Mouse (Mus musculus): ENCODE data around the gene Olfr1154. TPM values are rescaled to one million over a fixed set of nuclear protein-coding genes. Genes with fewer than 3 reads are reported as not detected.

The Olfr1154 gene
- not detected in 2 replicates for polyA plus RNA-seq (2016; fragmentation: Nextera tagmentation; extraction: Ambion mirVana)

DNA sequence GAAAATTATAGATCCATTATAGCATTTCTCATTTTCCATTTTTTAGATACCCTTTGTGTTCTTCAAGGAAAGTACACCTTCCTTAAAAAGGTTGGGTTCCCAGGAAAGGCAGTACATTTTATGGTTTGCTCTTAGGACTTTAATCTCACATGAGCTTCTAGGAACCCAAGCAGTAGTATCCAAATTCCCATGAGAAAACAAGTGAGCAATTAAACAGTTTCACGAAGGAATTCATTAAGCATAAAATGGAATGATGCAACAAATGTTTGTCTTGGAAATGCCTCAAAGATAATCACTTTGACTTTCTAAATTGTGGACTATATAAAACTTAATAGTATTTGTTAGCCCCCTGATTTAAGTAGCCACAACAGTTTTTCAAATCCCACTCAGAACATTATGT lies at the start of gene Olfr1154:
Olfr1154 (minus strand) TSS at position 101 of the 400 bp plus-strand sequence.
- WGBS: 91% methylated on average over 1 of the region's 1 CpGs
- no peak for ATAC-seq (ENCODE audit: insufficient number of reproducible peaks, insufficient read depth, low FRiP score, low TSS enrichment, low read depth)
- Histone ChIP-seq H3K27me3 (no peaks in the 10 kb centered on the region), H3K4me3 (replicated peaks) (no peak within 1 kb of the TSS), H3K9ac (replicated peaks) (no peak within 1 kb of the TSS), H3K36me3 (no peaks in the 10 kb centered on the region), H3K4me1 (replicated peaks) (no peaks in the 10 kb centered on the region), H3K4me2 (no peak within 1 kb of the TSS), H3K27ac (no peak within 1 kb of the TSS), H3K9me3 (no peaks in the 10 kb centered on the region)

DNA sequence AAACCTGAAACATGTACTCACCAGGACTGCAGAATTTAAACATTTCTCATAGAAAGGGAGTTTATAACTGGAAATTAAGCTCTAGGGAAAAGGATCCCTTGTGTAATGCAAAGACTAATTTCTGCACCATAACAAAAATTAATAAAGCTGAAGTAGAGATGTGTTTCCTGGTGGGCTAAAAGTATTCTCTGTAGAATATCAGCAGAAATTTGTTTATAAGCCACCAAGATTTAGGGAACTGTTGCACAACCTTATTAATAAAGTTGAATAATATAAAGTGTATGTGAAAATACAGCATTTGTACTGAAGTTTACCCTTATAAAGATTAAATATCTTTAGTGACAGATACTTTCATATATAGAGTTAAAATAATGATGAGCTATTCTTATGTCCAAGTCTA lies 48.0 kb upstream of the Olfr1154 start, which contains the start of gene Olfr1156:
Olfr1156 (minus strand) TSS at position 101 of the 400 bp plus-strand sequence.
- Histone ChIP-seq H3K36me3 (no peaks in the 10 kb centered on the region), H3K9ac (replicated peaks) (no peak within 1 kb of the TSS), H3K9me3 (no peaks in the 10 kb centered on the region), H3K27ac (no peak within 1 kb of the TSS), H3K4me2 (no peak within 1 kb of the TSS), H3K4me3 (replicated peaks) (no peak within 1 kb of the TSS), H3K27me3 (no peaks in the 10 kb centered on the region), H3K4me1 (replicated peaks) (no peaks in the 10 kb centered on the region)
- ATAC-seq (ENCODE audit: insufficient number of reproducible peaks, insufficient read depth, low FRiP score, low TSS enrichment, low read depth): no peak

DNA sequence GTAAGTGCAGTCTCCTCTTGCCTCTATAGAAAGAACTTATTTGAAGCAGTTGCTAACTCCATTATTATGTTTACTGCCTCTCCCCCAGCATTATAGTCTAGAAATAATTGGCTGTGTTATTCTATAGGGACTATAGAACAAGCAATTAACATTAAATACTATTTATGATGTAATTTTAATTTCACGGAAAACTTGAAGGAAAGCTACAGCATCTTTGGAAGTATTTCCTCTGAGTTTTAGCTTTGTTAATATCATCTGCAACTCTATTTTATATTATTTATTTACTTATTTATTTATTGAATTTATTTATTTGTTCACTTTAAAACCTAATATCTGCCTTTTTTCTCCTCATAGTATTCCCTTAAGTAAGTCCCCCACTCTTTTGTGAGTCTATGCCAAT lies 40.1 kb upstream of the Olfr1154 start, which contains the start of gene Olfr1155:
Olfr1155 (minus strand) TSS at position 101 of the 400 bp plus-strand sequence.
- no peak for ATAC-seq (ENCODE audit: insufficient number of reproducible peaks, insufficient read depth, low FRiP score, low TSS enrichment, low read depth)
- Histone ChIP-seq H3K9ac (replicated peaks) (no peak within 1 kb of the TSS), H3K27ac (no peak within 1 kb of the TSS), H3K4me1 (replicated peaks) (no peaks in the 10 kb centered on the region), H3K4me2 (no peak within 1 kb of the TSS), H3K4me3 (replicated peaks) (no peak within 1 kb of the TSS), H3K36me3 (no peaks in the 10 kb centered on the region), H3K27me3 (no peaks in the 10 kb centered on the region), H3K9me3 (no peaks in the 10 kb centered on the region)
- WGBS: 81% methylated on average over 1 of the region's 1 CpGs

DNA sequence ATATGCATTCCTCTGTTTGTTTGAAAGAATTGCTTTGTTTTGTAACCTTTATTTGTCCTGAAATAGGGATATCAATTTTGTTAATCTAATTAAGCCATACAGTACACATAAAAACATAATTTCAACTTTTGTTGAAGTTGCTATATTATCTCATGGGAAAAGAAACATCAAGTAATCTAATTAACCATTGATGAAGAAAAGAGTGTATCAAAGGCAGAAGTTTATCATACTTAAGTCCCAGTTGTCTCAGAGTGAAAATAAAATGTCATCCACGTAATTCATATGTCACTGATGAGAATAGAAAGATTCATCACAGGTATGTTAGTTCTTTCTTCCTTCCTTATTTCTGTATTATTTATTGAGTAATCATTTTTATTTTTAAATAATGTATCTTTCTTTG lies 10.3 kb downstream of the Olfr1154 start, which contains the start of gene Olfr1153:
Olfr1153 (plus strand) TSS at position 301 of the 400 bp plus-strand sequence.
- Histone ChIP-seq H3K27ac (no peak within 1 kb of the TSS), H3K4me2 (no peak within 1 kb of the TSS), H3K27me3 (no peaks in the 10 kb centered on the region), H3K36me3 (no peaks in the 10 kb centered on the region), H3K4me3 (replicated peaks) (no peak within 1 kb of the TSS), H3K4me1 (replicated peaks) (no peaks in the 10 kb centered on the region), H3K9me3 (no peaks in the 10 kb centered on the region), H3K9ac (replicated peaks) (no peak within 1 kb of the TSS)
- 83% methylated on average over 1 of the region's 1 CpGs for WGBS
- no peak for ATAC-seq (ENCODE audit: insufficient number of reproducible peaks, insufficient read depth, low FRiP score, low TSS enrichment, low read depth)

DNA sequence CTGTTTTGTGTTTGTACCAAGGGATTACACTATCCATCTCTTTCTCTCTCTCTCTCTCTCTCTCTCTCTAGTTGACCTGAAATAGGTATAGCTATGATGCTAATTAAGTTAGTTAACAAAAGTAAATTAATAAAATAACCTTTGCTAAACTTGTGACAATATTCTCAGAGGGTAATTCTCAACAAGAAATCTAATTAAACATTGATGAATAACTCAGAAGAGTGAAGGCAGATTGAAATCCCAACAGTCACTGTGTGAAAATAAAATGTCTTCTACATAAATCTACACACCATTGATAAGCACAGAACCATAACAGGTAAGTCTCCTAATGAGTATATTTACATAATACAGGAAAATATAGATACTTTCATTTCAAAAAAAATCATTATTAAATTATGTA lies 38.8 kb downstream of the Olfr1154 start, which contains the start of gene Olfr1152:
Olfr1152 (plus strand) TSS at position 301 of the 400 bp plus-strand sequence.
- H3K36me3 ChIP-seq: no peaks in the 10 kb centered on the region
- H3K4me1 ChIP-seq (replicated peaks): no peaks in the 10 kb centered on the region
- no peaks in the 10 kb centered on the region for H3K9me3 ChIP-seq
- no peaks in the 10 kb centered on the region for H3K27me3 ChIP-seq
- no peak within 1 kb of the TSS for H3K27ac ChIP-seq
- no peak within 1 kb of the TSS for H3K4me3 ChIP-seq (replicated peaks)
- no peak within 1 kb of the TSS for H3K9ac ChIP-seq (replicated peaks)
- ATAC-seq (ENCODE audit: insufficient number of reproducible peaks, insufficient read depth, low FRiP score, low TSS enrichment, low read depth): no peak
- H3K4me2 ChIP-seq: no peak within 1 kb of the TSS

DNA sequence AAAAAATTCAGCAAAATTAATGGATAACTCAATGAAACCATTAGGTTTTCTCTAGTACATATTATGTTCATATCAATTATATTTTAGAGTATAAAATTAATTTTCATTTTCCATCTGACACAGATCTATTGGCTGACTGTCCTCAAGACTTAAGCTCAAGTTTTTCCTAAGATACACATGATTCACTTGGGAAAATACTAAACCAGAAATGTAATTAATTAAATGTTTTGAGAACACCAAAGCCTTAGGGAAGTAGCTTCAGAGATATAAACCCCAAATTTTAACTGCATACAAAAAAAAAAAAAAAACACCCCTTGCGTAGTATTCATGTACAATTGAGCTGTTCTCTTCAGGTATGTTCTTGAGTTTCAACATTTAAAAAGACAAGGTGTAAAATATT lies 49.4 kb downstream of the Olfr1154 start, which contains the start of gene Olfr1151:
Olfr1151 (plus strand) TSS at position 301 of the 400 bp plus-strand sequence.
- no peak within 1 kb of the TSS for H3K27ac ChIP-seq
- H3K36me3 ChIP-seq: no peaks in the 10 kb centered on the region
- no peaks in the 10 kb centered on the region for H3K4me1 ChIP-seq (replicated peaks)
- H3K4me2 ChIP-seq: no peak within 1 kb of the TSS
- H3K4me3 ChIP-seq (replicated peaks): no peak within 1 kb of the TSS
- 100% methylated on average over 1 of the region's 1 CpGs for whole genome bisulfite sequencing
- ATAC-seq (ENCODE audit: insufficient number of reproducible peaks, insufficient read depth, low FRiP score, low TSS enrichment, low read depth): no peak
- H3K9me3 ChIP-seq: no peaks in the 10 kb centered on the region
- no peaks in the 10 kb centered on the region for H3K27me3 ChIP-seq
- H3K9ac ChIP-seq (replicated peaks): no peak within 1 kb of the TSS

Other genes with a start within 250 kb of the Olfr1154 start
- gene Olfr1134, start 246.7 kb downstream of the Olfr1154 start, polyA plus RNA-seq (2016; fragmentation: Nextera tagmentation; extraction: Ambion mirVana): not detected in 2 replicates
- gene Olfr1135, start 231.5 kb downstream of the Olfr1154 start, polyA plus RNA-seq (2016; fragmentation: Nextera tagmentation; extraction: Ambion mirVana): not detected in 2 replicates
- not detected in 2 replicates for gene Olfr1136, start 211.2 kb downstream of the Olfr1154 start, polyA plus RNA-seq (2016; fragmentation: Nextera tagmentation; extraction: Ambion mirVana)
- gene Olfr1137, start 192.0 kb downstream of the Olfr1154 start, polyA plus RNA-seq (2016; fragmentation: Nextera tagmentation; extraction: Ambion mirVana): not detected in 2 replicates
- gene Olfr1138, start 165.2 kb downstream of the Olfr1154 start, polyA plus RNA-seq (2016; fragmentation: Nextera tagmentation; extraction: Ambion mirVana): not detected in 2 replicates
- gene Olfr1140, start 161.4 kb downstream of the Olfr1154 start, polyA plus RNA-seq (2016; fragmentation: Nextera tagmentation; extraction: Ambion mirVana): not detected in 2 replicates
- gene Olfr1141, start 151.2 kb downstream of the Olfr1154 start, polyA plus RNA-seq (2016; fragmentation: Nextera tagmentation; extraction: Ambion mirVana): not detected in 2 replicates
- not detected in 2 replicates for gene Olfr152, start 125.7 kb downstream of the Olfr1154 start, polyA plus RNA-seq (2016; fragmentation: Nextera tagmentation; extraction: Ambion mirVana)
- not detected in 2 replicates for gene Olfr1143, start 104.6 kb downstream of the Olfr1154 start, polyA plus RNA-seq (2016; fragmentation: Nextera tagmentation; extraction: Ambion mirVana)
- gene Olfr1145, start 95.3 kb downstream of the Olfr1154 start, polyA plus RNA-seq (2016; fragmentation: Nextera tagmentation; extraction: Ambion mirVana): not detected in 2 replicates
- gene Olfr1148, start 74.6 kb downstream of the Olfr1154 start, polyA plus RNA-seq (2016; fragmentation: Nextera tagmentation; extraction: Ambion mirVana): not detected in 2 replicates
- gene Olfr1150-ps1, start 61.2 kb downstream of the Olfr1154 start, polyA plus RNA-seq (2016; fragmentation: Nextera tagmentation; extraction: Ambion mirVana): not detected in 2 replicates
- not detected in 2 replicates for gene Olfr1151, start 49.3 kb downstream of the Olfr1154 start, polyA plus RNA-seq (2016; fragmentation: Nextera tagmentation; extraction: Ambion mirVana)
- not detected in 2 replicates for gene Olfr1152, start 38.7 kb downstream of the Olfr1154 start, polyA plus RNA-seq (2016; fragmentation: Nextera tagmentation; extraction: Ambion mirVana)
- gene Olfr1153, start 10.2 kb downstream of the Olfr1154 start, polyA plus RNA-seq (2016; fragmentation: Nextera tagmentation; extraction: Ambion mirVana): not detected in 2 replicates
- not detected in 2 replicates for gene Olfr1155, start 40.0 kb upstream of the Olfr1154 start, polyA plus RNA-seq (2016; fragmentation: Nextera tagmentation; extraction: Ambion mirVana)
- not detected in 2 replicates for gene Olfr1156, start 47.9 kb upstream of the Olfr1154 start, polyA plus RNA-seq (2016; fragmentation: Nextera tagmentation; extraction: Ambion mirVana)
- not detected in 2 replicates for gene Olfr1157, start 63.1 kb upstream of the Olfr1154 start, polyA plus RNA-seq (2016; fragmentation: Nextera tagmentation; extraction: Ambion mirVana)
- gene Olfr74, start 69.5 kb upstream of the Olfr1154 start, polyA plus RNA-seq (2016; fragmentation: Nextera tagmentation; extraction: Ambion mirVana): not detected in 2 replicates
- gene Olfr1158, start 84.9 kb upstream of the Olfr1154 start, polyA plus RNA-seq (2016; fragmentation: Nextera tagmentation; extraction: Ambion mirVana): not detected in 2 replicates
- gene Olfr1160, start 103.1 kb upstream of the Olfr1154 start, polyA plus RNA-seq (2016; fragmentation: Nextera tagmentation; extraction: Ambion mirVana): not detected in 2 replicates
- not detected in 2 replicates for gene Olfr1161, start 117.6 kb upstream of the Olfr1154 start, polyA plus RNA-seq (2016; fragmentation: Nextera tagmentation; extraction: Ambion mirVana)
- gene Olfr73, start 132.5 kb upstream of the Olfr1154 start, polyA plus RNA-seq (2016; fragmentation: Nextera tagmentation; extraction: Ambion mirVana): not detected in 2 replicates
- gene Olfr1162, start 146.0 kb upstream of the Olfr1154 start, polyA plus RNA-seq (2016; fragmentation: Nextera tagmentation; extraction: Ambion mirVana): not detected in 2 replicates
- not detected in 2 replicates for gene Olfr1163, start 166.7 kb upstream of the Olfr1154 start, polyA plus RNA-seq (2016; fragmentation: Nextera tagmentation; extraction: Ambion mirVana)
- not detected in 2 replicates for gene Olfr1164, start 188.8 kb upstream of the Olfr1154 start, polyA plus RNA-seq (2016; fragmentation: Nextera tagmentation; extraction: Ambion mirVana)
- not detected in 2 replicates for gene Olfr1166, start 223.1 kb upstream of the Olfr1154 start, polyA plus RNA-seq (2016; fragmentation: Nextera tagmentation; extraction: Ambion mirVana)